Mouse (Mus musculus) lung, adult 2 months (tissue): ENCODE data around the gene Nudt15.

Source experiments
- CTCF ChIP-seq: fragments of 200-500 bp; IDR thresholded peaks from 2 replicates; pipeline ENCODE4 v1.5.1; 2011; ENCODE audit warnings: mild to moderate bottlenecking, low read length, control low read depth; ENCODE audit not compliant: insufficient read depth
- POLR2A ChIP-seq: fragments of 200-500 bp; IDR thresholded peaks from 2 replicates; pipeline ENCODE4 v1.6.1; 2011; ENCODE audit warnings: low read depth, mild to moderate bottlenecking, control low read depth, low read length, borderline replicate concordance; ENCODE audit errors: extremely low read depth

DNA sequence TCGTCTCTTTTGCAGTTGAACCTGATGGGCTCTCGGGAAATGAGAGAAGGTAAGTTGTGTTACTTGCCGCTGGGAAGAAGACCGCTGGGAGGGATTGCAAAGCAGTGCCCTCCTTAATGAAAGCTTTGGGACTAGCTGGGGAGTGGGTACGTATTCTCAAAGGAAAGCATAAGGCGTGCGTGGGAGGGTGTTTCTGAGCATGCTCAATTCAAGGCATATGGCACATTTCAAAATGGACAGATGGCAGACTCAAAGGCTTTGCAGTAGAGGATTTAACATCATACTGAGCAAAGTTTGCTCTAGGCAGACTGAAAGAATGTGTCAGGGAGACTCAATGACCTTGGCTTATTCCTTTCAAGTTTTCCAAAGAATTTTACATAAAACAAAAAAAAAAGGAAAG, 78.5 kb downstream of the Nudt15 start:
- TF ChIP-seq CTCF (no peak), POLR2A (no peak)
